Mouse (Mus musculus): Measurements from ENCODE around the gene B3galt4. TPM values are rescaled to one million over a fixed set of nuclear protein-coding genes. Genes with fewer than 3 reads are reported as not detected.

Gene B3galt4
- total and polyA plus RNA-seq, 2 experiments from 2014 or later, result 9.8 to 11.7 TPM

DNA sequence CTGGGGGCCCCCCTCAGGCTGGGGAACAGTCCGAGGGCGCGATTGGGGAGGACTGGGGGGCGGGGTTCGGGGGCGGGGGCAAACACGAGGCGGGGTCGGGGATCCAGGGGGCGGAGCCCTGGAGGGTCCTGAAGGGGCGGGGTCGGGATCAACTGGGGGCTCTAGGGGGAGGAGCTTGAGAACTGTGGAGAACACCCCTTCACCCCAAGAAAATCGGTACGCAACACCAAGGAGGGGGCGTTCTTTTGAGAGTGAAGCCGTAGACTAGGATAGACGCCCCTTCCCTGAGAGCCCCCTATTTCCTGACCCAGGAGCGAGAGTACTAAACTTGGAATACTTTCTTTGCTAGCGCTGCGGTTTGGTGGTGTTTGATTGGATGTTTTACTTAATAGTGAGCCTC lies 35.0 kb downstream of the B3galt4 start:
- H3K27me3 ChIP-seq (ENCODE audit: insufficient read depth, low read length), result no peaks in the 10 kb centered on the region
- 2% methylated on average over 11 of the region's 20 CpGs for WGBS
- peak overlapping the region; percentile 53 for H3K4me3 ChIP-seq (ENCODE audit: low read depth, low read length)
- H3K9ac ChIP-seq, result peak overlapping the region; percentile 56
- ATAC-seq, result peak; percentile 18
- H3K36me3 ChIP-seq (ENCODE audit: insufficient read depth), result peaks cover 40% of the 10 kb centered on the region
- no peak for TF ChIP-seq CTCF (IDR thresholded peaks at IDR 0.05; ENCODE audit: low read depth)
- DNase-seq, result no peak
- H3K4me2 ChIP-seq (ENCODE audit: low read depth), result peak overlapping the region; percentile 63
- H3K9me3 ChIP-seq (ENCODE audit: low read length), result no peaks in the 10 kb centered on the region
- peaks cover 7% of the 10 kb centered on the region; the same call in 1 of the 2 replicates for H3K4me1 ChIP-seq (ENCODE audit: insufficient read depth)
- H3K27ac ChIP-seq (ENCODE audit: low read depth, low read length), result peak overlapping the region; percentile 86

DNA sequence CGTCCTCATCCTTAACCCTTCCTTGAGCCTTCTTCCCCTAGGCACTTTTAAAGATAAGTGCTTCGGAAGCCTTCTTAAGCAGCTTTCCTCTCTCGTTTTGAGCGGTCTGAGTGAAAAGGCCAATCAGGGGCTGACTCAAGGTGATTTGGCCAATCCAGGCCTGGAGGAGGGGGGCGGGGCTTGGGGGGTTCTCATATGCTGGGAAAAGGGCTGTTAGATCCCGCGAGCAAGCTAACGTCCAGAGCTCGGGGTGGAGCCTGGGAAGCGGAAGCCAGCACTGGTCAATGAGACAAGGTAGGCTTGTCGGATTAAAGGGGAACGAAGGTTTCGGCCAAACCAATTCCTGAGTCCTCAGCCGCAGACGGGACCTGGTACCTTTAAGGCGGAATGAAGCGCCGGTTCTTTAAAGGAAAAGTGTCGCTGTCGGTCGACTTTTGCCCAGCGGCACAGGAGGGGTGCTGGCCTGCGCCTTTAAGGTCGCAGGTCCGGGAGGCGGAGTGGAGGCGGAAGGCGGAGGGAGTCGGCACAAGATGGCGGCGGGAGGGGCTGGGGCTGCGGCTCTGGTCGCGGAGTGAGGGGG lies 35.5 kb downstream of the B3galt4 start, which contains the start of the genes Tapbp and Zbtb22:
Gene Tapbp, plus strand, starts transcription at position 229 of the 580 bp plus-strand sequence.
Gene Zbtb22, plus strand, starts transcription at position 234 of the 580 bp plus-strand sequence.
- no peaks in the 10 kb centered on the region for H3K27me3 ChIP-seq (ENCODE audit: insufficient read depth, low read length)
- ATAC-seq, result peak; percentile 93
- H3K4me1 ChIP-seq (ENCODE audit: insufficient read depth), result peaks cover 7% of the 10 kb centered on the region; the same call in 1 of the 2 replicates

DNA sequence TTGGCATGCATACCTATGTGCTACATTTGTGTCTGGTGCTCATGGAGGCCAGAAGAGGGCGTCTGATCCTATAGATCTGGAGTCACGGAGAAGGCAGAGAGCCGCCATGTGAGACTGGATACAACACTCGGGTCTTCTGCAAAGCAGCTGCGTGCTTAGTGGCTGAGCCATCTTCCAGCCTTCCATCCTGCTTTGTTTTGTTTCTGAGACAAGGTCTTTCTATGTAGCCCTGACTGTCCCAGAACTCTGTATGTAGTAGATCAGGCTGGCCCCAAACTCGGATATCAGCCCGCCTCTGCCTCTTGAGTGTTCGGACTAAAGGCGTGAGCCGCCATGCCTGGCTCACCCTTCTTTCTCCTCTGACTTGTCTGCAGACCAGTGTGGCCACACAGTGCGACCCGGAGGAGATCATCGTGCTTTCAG lies 36.3 kb downstream of the B3galt4 start:
- 65% methylated on average over 13 of the region's 13 CpGs for WGBS
- Histone ChIP-seq H3K27me3 (ENCODE audit: insufficient read depth, low read length) (no peaks in the 10 kb centered on the region), H3K4me2 (ENCODE audit: low read depth) (0 out of 2 replicates have a peak overlapping the region, but pooled peaks have one; percentile 63), H3K27ac (ENCODE audit: low read depth, low read length) (no peak overlapping the region), H3K4me3 (ENCODE audit: low read depth, low read length) (no peak overlapping the region), H3K4me1 (ENCODE audit: insufficient read depth) (peaks cover 9% of the 10 kb centered on the region; the same call in 1 of the 2 replicates), H3K9me3 (ENCODE audit: low read length) (no peaks in the 10 kb centered on the region), H3K9ac (no peak overlapping the region), H3K36me3 (ENCODE audit: insufficient read depth) (peaks cover 43% of the 10 kb centered on the region)
- no peak; the same call in 1 of the 2 replicates for TF ChIP-seq CTCF (IDR thresholded peaks at IDR 0.05; ENCODE audit: low read depth)
- ATAC-seq (no peak), DNase-seq (no peak)

More for the DNA sequence above, 35.5 kb downstream of the B3galt4 start, which contains the start of the genes Tapbp and Zbtb22:
- Histone ChIP-seq H3K36me3 (ENCODE audit: insufficient read depth) (peaks cover 43% of the 10 kb centered on the region), H3K27ac (ENCODE audit: low read depth, low read length) (peak within 1 kb of the TSS; percentile 86), H3K4me2 (ENCODE audit: low read depth) (peak within 1 kb of the TSS; percentile 63), H3K9ac (peak within 1 kb of the TSS; percentile 56), H3K9me3 (ENCODE audit: low read length) (no peaks in the 10 kb centered on the region), H3K4me3 (ENCODE audit: low read depth, low read length) (peak within 1 kb of the TSS; percentile 53)
- WGBS, result under 1% methylated on average over 33 of the region's 34 CpGs
- DNase-seq, result peak; percentile 98
- no peak for TF ChIP-seq CTCF (IDR thresholded peaks at IDR 0.05; ENCODE audit: low read depth)

DNA sequence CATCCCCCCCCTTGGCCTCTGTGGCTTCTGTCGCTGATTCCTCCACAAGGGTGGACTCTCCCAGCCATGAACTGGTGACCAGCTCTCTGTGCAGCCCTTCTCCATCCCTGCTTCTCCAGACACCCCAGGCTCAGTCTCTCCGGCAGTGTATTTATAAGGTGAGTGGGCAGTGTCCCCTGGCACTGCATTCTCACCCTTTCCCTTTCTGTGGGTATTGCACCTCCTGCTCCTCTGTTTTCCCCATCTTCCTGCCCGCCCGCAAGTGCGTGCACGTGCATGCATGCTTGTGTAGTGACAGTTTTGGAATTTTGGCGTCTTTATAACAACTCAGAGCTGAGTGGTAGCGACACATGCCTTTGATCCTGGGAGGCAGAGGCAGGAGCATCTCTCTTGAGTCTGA lies 37.4 kb downstream of the B3galt4 start:
- TF ChIP-seq CTCF (IDR thresholded peaks at IDR 0.05; ENCODE audit: low read depth), result no peak
- H3K4me2 ChIP-seq (ENCODE audit: low read depth), result no peak overlapping the region
- no peak overlapping the region for H3K27ac ChIP-seq (ENCODE audit: low read depth, low read length)
- H3K9me3 ChIP-seq (ENCODE audit: low read length), result no peaks in the 10 kb centered on the region
- no peak for DNase-seq
- no peak for ATAC-seq
- no peak overlapping the region for H3K4me3 ChIP-seq (ENCODE audit: low read depth, low read length)
- H3K36me3 ChIP-seq (ENCODE audit: insufficient read depth), result peaks cover 43% of the 10 kb centered on the region
- no peaks in the 10 kb centered on the region for H3K27me3 ChIP-seq (ENCODE audit: insufficient read depth, low read length)
- no peak overlapping the region for H3K9ac ChIP-seq
- peaks cover 7% of the 10 kb centered on the region; the same call in 1 of the 2 replicates for H3K4me1 ChIP-seq (ENCODE audit: insufficient read depth)
- 95% methylated on average over 8 of the region's 8 CpGs for WGBS

DNA sequence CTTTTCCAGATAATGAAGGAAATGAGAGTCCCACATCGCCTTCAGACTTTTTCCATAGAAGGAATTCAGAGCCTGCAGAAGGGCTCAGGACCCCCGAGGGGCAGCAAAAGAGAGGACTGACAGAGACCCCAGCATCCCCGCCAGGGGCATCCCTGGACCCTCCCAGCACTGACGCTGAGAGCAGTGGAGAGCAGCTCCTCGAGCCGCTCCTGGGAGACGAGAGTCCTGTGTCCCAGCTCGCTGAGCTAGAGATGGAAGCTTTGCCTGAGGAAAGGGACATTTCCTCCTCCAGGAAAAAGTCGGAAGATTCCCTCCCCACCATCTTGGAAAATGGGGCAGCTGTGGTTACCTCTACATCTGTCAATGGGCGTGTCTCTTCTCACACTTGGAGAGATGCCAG lies 38.0 kb downstream of the B3galt4 start:
- DNase-seq (no peak), ATAC-seq (no peak)
- 88% methylated on average over 10 of the region's 10 CpGs for WGBS
- no peak overlapping the region for H3K9ac ChIP-seq
- H3K27me3 ChIP-seq (ENCODE audit: insufficient read depth, low read length), result no peaks in the 10 kb centered on the region
- no peaks in the 10 kb centered on the region for H3K9me3 ChIP-seq (ENCODE audit: low read length)
- peaks cover 7% of the 10 kb centered on the region; the same call in 1 of the 2 replicates for H3K4me1 ChIP-seq (ENCODE audit: insufficient read depth)
- H3K36me3 ChIP-seq (ENCODE audit: insufficient read depth), result peaks cover 43% of the 10 kb centered on the region
- TF ChIP-seq CTCF (IDR thresholded peaks at IDR 0.05; ENCODE audit: low read depth), result no peak
- H3K4me3 ChIP-seq (ENCODE audit: low read depth, low read length), result no peak overlapping the region
- no peak overlapping the region for H3K27ac ChIP-seq (ENCODE audit: low read depth, low read length)
- H3K4me2 ChIP-seq (ENCODE audit: low read depth), result no peak overlapping the region

DNA sequence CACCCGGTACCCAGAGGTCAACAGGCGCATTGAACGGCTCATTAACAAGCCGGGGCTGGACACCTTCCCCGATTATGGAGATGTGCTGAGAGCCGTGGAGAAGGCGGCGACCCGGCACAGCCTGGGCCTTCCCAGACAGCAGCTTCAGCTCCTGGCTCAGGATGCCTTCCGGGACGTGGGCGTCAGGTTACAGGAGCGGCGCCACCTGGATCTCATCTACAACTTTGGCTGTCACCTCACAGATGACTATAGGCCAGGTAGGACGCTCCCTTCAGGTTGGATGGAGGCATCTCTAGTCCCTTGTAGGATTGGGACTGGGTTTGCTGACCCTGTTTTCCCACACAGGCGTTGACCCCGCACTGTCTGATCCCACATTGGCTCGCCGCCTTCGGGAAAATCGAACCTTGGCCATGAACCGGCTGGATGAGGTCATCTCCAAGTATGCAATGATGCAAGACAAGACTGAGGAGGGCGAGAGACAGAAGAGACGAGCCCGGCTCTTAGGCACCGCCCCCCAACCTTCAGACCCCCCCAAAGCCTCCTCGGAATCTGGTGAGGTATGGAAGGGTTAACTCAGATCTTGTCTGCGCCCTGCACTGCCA lies 39.4 kb downstream of the B3galt4 start:
- H3K27me3 ChIP-seq (ENCODE audit: insufficient read depth, low read length), result no peaks in the 10 kb centered on the region
- H3K36me3 ChIP-seq (ENCODE audit: insufficient read depth), result peaks cover 39% of the 10 kb centered on the region
- H3K4me2 ChIP-seq (ENCODE audit: low read depth), result no peak overlapping the region
- no peak overlapping the region for H3K9ac ChIP-seq
- H3K4me1 ChIP-seq (ENCODE audit: insufficient read depth), result peaks cover 7% of the 10 kb centered on the region; the same call in 1 of the 2 replicates
- no peak overlapping the region for H3K27ac ChIP-seq (ENCODE audit: low read depth, low read length)
- DNase-seq, result no peak
- H3K4me3 ChIP-seq (ENCODE audit: low read depth, low read length), result no peak overlapping the region
- 92% methylated on average over 28 of the region's 28 CpGs for WGBS
- ATAC-seq, result no peak
- no peaks in the 10 kb centered on the region for H3K9me3 ChIP-seq (ENCODE audit: low read length)
- no peak for TF ChIP-seq CTCF (IDR thresholded peaks at IDR 0.05; ENCODE audit: low read depth)

All from forebrain, postnatal 0 days (tissue).